Mouse (Mus musculus) heart, embryonic 14.5 days (tissue): ENCODE data around the gene Pdgfra. TPM values are rescaled to one million over a fixed set of nuclear protein-coding genes. Genes with fewer than 3 reads are reported as not detected.

ENCODE experiments used
- ATAC-seq: fragments of 200-750 bp; cut with Nextera tagmentation; 2 replicates; pipeline ENCODE4 v1.8.0; 2017; ENCODE audit warnings: low read depth, moderate TSS enrichment; ENCODE audit not compliant: insufficient number of reproducible peaks, insufficient read depth, low FRiP score
- H3K27ac ChIP-seq, 2 experiments: fragments of 200-500 bp in 1 of 2; fragments of 300-500 bp in 1 of 2; sonication (generic) in 1 of 2; replicated peaks in 1 of 2; 2 replicates each; pipeline ENCODE4 v1.5.1; 2012 to 2014; ENCODE audit warnings: low read depth in 2 of 2, low read length in 2 of 2, control low read depth in 1 of 2, mild to moderate bottlenecking in 1 of 2, mixed read lengths in 1 of 2; ENCODE audit not compliant: control insufficient read depth in 1 of 2, insufficient read depth in 1 of 2
- H3K27me3 ChIP-seq: fragments of 300-500 bp; sonication (generic); 2 replicates; pipeline ENCODE4 v1.6.1; 2014; ENCODE audit warnings: mild to moderate bottlenecking, low read length, control low read depth; ENCODE audit not compliant: control insufficient read depth, insufficient read depth
- H3K36me3 ChIP-seq: fragments of 300-500 bp; sonication (generic); 2 replicates; pipeline ENCODE4 v1.6.1; 2014; ENCODE audit warnings: mild to moderate bottlenecking, control low read depth, low read length, mixed read lengths; ENCODE audit not compliant: control insufficient read depth, insufficient read depth
- H3K4me1 ChIP-seq, 2 experiments: fragments of 200-500 bp in 1 of 2; fragments of 300-500 bp in 1 of 2; sonication (generic) in 1 of 2; 2 replicates each; pipeline ENCODE4 v1.6.1; 2012 to 2014; ENCODE audit warnings: low read length in 2 of 2, control low read depth in 1 of 2, mixed read lengths in 1 of 2; ENCODE audit not compliant: control insufficient read depth in 2 of 2, insufficient read depth in 2 of 2
- H3K4me2 ChIP-seq: fragments of 300-500 bp; sonication (generic); 2 replicates; pipeline ENCODE4 v1.6.1; 2014; ENCODE audit warnings: mild to moderate bottlenecking, low read length
- H3K4me3 ChIP-seq, 2 experiments: fragments of 200-500 bp in 1 of 2; fragments of 300-500 bp in 1 of 2; sonication (generic) in 1 of 2; 2 replicates each; pipeline ENCODE4 v1.5.1; 2012 to 2014; ENCODE audit warnings: low read length in 2 of 2, mild to moderate bottlenecking in 2 of 2, control low read depth in 1 of 2, low read depth in 1 of 2, moderate library complexity in 1 of 2; ENCODE audit not compliant: control insufficient read depth in 1 of 2, insufficient read depth in 1 of 2
- H3K9ac ChIP-seq: fragments of 300-500 bp; sonication (generic); 2 replicates; pipeline ENCODE4 v1.6.1; 2014; ENCODE audit warnings: mild to moderate bottlenecking, low read length
- H3K9me3 ChIP-seq: fragments of 300-500 bp; sonication (generic); 2 replicates; pipeline ENCODE4 v1.6.1; 2016; ENCODE audit warnings: low read length, control low read depth; ENCODE audit not compliant: control insufficient read depth
- WGBS: fragments of 180-500 bp; shearing (Covaris S2); extraction: QIAGEN DNeasy Blood & Tissue Kit; methylation state at CpG from one replicate; pipeline ENCODE4 v1.1.7; 2014; 5-methylcytosine and 5-hydroxymethylcytosine counted together
- polyA plus RNA-seq: library from polyadenylated mRNA; unstranded; fragments of >200 nt; fragmentation: Nextera tagmentation; extraction: Ambion mirVana; gene quantifications from 2 replicates; pipeline ENCODE4 v1.2.1, GENCODE M21; 2014

Gene Pdgfra
- polyA plus RNA-seq, 1 experiment from 2014 or later = 24.5 TPM

DNA sequence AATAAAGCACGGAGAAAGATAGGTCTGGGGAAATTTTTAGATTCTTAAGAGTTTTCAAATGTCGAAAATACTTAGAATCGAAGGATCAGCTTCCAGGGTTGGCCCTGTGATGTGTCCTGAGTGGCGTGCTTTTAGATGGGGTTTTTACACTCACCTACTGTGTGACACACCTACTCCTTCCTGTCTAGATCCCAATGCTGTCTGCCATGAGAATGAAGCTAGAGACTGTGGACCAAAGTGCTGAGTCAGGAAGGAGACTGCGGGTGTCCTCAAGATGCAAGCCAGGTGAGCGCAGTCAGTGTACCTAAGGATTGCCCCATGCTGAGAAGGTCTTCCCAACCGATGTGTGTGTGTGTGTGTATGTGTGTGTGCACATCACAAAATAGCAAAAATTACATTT lies 62.8 kb downstream of the Pdgfra start:
- Histone ChIP-seq H3K36me3 (no peaks in the 10 kb centered on the region), H3K9ac (no peak overlapping the region), H3K4me1 (no peaks in the 10 kb centered on the region), H3K9me3 (no peaks in the 10 kb centered on the region), H3K27me3 (no peaks in the 10 kb centered on the region), H3K4me3 (no peak overlapping the region), H3K4me2 (no peak overlapping the region), H3K27ac (no peak overlapping the region)
- WGBS = 78% methylated on average over 7 of the region's 7 CpGs
- ATAC-seq = no peak

GRCm38 (mm10) chr5:75215678-75216256 lies 63.7 kb downstream of the Pdgfra start:
- H3K36me3 ChIP-seq = no peaks in the 10 kb centered on the region
- no peaks in the 10 kb centered on the region for H3K27me3 ChIP-seq
- WGBS = 75% methylated on average over 7 of the region's 7 CpGs
- ATAC-seq = no peak
- H3K9me3 ChIP-seq = no peaks in the 10 kb centered on the region
- no peak overlapping the region for H3K27ac ChIP-seq
- H3K4me2 ChIP-seq = no peak overlapping the region
- H3K4me3 ChIP-seq = no peak overlapping the region
- H3K9ac ChIP-seq = no peak overlapping the region
- H3K4me1 ChIP-seq = no peaks in the 10 kb centered on the region

DNA sequence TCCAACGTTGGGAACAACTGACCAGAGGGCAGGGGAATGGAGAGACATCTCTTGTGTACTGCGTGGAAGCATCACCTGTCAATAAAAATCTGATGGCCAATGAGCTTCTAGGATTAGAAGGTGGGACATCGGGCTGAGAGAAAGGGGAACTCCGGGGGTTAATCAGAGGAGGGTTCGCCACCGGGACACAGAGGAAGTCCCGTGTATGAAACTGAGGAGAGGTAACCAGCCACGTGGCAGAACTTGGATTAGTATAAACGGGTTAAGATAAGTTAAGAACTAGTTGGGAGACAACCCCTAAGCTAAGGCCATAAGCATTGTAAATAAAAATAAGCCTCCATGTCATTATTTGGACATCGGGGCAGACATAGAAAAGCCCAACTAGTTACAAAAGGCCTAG lies 69.5 kb downstream of the Pdgfra start:
- no peaks in the 10 kb centered on the region for H3K4me1 ChIP-seq
- no peaks in the 10 kb centered on the region for H3K36me3 ChIP-seq
- no peak for ATAC-seq
- no peak overlapping the region for H3K4me2 ChIP-seq
- H3K9me3 ChIP-seq = no peaks in the 10 kb centered on the region
- 69% methylated on average over 10 of the region's 10 CpGs for WGBS
- H3K27ac ChIP-seq = no peak overlapping the region
- no peaks in the 10 kb centered on the region for H3K27me3 ChIP-seq
- no peak overlapping the region for H3K4me3 ChIP-seq
- no peak overlapping the region for H3K9ac ChIP-seq

DNA sequence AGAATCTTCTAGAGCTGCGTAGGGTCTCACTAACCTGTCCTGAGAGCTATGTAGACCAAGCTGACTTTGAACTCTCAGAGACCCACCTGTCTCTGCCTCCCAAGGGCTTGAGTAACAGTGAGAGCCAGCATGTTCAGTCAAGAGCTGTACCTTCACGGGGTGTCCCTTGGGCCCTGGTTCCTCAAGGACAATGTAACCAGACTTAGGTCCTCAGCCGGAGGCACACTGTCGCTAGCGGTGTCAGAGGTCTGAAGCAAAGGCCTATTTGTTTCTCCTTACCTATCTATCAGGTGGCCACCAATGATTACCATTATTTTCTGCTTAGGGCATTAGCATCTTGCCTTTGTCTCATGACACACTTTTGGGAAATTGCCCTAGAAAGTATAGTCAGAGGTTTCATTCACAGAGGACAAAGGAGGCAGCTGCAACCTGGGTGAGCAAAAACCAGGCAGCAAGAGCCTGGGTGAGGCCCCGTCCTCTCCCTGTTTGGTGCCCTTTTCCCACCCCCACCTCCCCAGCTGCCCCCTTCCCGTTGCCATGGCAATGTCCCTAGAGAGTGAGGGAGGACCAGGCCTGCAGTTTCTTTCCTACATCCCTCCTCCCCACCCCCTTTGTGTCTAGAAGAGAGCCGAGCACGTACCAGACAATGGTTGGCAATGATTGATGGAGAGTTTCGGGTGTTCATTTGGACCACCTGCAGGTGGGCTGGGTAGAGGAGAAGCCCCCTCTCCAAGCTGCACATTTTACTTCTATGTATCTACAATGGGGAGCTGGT lies 70.6 kb downstream of the Pdgfra start:
- Histone ChIP-seq H3K4me3 (no peak overlapping the region), H3K36me3 (no peaks in the 10 kb centered on the region), H3K4me1 (no peaks in the 10 kb centered on the region), H3K4me2 (no peak overlapping the region), H3K9me3 (no peaks in the 10 kb centered on the region), H3K27ac (no peak overlapping the region), H3K27me3 (no peaks in the 10 kb centered on the region), H3K9ac (no peak overlapping the region)
- ATAC-seq = no peak
- 79% methylated on average over 10 of the region's 10 CpGs for WGBS

GRCm38 (mm10) chr5:75238363-75238762 lies 86.3 kb downstream of the Pdgfra start:
- Histone ChIP-seq H3K27me3 (no peaks in the 10 kb centered on the region), H3K27ac (no peak overlapping the region), H3K9ac (no peak overlapping the region), H3K4me1 (no peaks in the 10 kb centered on the region), H3K4me3 (no peak overlapping the region), H3K9me3 (no peaks in the 10 kb centered on the region), H3K4me2 (no peak overlapping the region), H3K36me3 (no peaks in the 10 kb centered on the region)
- 28% methylated on average over 2 of the region's 2 CpGs for WGBS
- ATAC-seq = no peak

- Histone ChIP-seq H3K4me2 (no peak overlapping the region), H3K27me3 (no peaks in the 10 kb centered on the region), H3K4me3 (no peak overlapping the region), H3K9me3 (no peaks in the 10 kb centered on the region), H3K27ac (no peak overlapping the region), H3K36me3 (no peaks in the 10 kb centered on the region), H3K4me1 (no peaks in the 10 kb centered on the region), H3K9ac (no peak overlapping the region)
- WGBS = 89% methylated on average over 15 of the region's 15 CpGs
- no peak for ATAC-seq
These were observed 87.1 kb downstream of the Pdgfra start for GRCm38 (mm10) chr5:75238928-75239777.

- Histone ChIP-seq H3K4me1 (no peaks in the 10 kb centered on the region), H3K27me3 (no peaks in the 10 kb centered on the region), H3K4me2 (peak overlapping the region; percentile 40), H3K9me3 (no peaks in the 10 kb centered on the region), H3K36me3 (no peaks in the 10 kb centered on the region), H3K27ac (no peak overlapping the region), H3K4me3 (no peak overlapping the region), H3K9ac (no peak overlapping the region)
- 36% methylated on average over 25 of the region's 25 CpGs for WGBS
- no peak for ATAC-seq
These were observed 95.1 kb downstream of the Pdgfra start for GRCm38 (mm10) chr5:75247070-75247740.
